Mouse (Mus musculus): ENCODE results near the gene 9230104L09Rik.

DNA sequence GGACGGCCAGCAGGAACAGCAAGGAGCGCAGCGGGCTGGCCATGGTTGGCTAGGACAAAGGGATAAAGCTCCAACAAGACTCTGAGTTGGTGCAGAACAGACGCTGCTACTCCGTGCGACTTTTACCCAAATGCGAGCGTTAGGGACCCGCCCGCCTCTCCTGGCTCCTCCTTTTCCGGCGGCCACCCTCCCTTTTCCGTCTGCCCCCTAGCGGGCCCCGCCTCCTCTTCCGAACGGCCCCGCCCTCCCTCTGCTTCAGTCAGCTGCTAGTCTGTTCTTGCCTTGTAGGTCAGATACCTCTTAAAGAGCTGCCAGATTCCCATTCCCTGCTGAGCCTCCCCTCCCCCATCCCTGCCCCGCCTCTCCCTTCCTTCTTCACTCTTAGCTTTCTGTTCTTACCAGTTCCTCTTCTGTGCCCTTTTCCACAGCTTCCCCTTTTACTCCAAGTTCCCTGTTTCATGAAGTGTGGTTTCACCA, 10.5 kb upstream of the 9230104L09Rik start, which contains the start of gene Cst3:
- TF ChIP-seq CTCF (IDR thresholded peaks at IDR 0.05) (peak; percentile 52), EP300 (IDR thresholded peaks at IDR 0.05) (0 out of 2 replicates have a peak, but pooled peaks have one; percentile 26)
